8 mouse cellular contexts compared by ENCODE assay signal in genomic region chr17:5189551-5190351, GRCm38 (mm10).
A peak's percentile ranks its signal among the peaks of the same experiment; 100 is the strongest.
DNase-seq lines count a peak whose midpoint lies in the region; TF ChIP-seq lines count a peak whose summit lies in the region.

No protein-coding gene starts in this region.

- intact Hi-C loops in gastrocnemius, adult 2 months (cut with DNase I), result loop anchor here (2.0 to 10.0 kb wide), 3 partner anchors 193 to 405 kb away; no protein-coding TSS in a partner anchor

- peak overlapping the region; percentile 93 for H3K27ac ChIP-seq in gastrocnemius, adult 2 months

- peak; percentile 68 for TF ChIP-seq CTCF in gastrocnemius, adult 2 months (IDR thresholded peaks at IDR 0.05)

- H3K9me3 ChIP-seq in megakaryocyte, embryonic 14.5 days, result no peaks in the 10 kb centered on the region

- peaks cover 73% of the 10 kb centered on the region for H3K4me1 ChIP-seq in megakaryocyte, embryonic 14.5 days

- H3K4me3 ChIP-seq in gastrocnemius, adult 2 months, result peak overlapping the region; percentile 72
- peak overlapping the region; percentile 94 for H3K4me3 ChIP-seq in megakaryocyte, embryonic 14.5 days (replicated peaks)

- no peaks in the 10 kb centered on the region for H3K27me3 ChIP-seq in megakaryocyte, embryonic 14.5 days (replicated peaks)

- H3K36me3 ChIP-seq in megakaryocyte, embryonic 14.5 days (replicated peaks; ENCODE audit: low read length), result no peaks in the 10 kb centered on the region

- DNase-seq in WW6 (ENCODE audit: low read depth, low spot score), result peak; percentile 84
- DNase-seq in cerebellum, postnatal 4 days (ENCODE audit: low spot score in 2 of 2), result peak; percentile 56 to 78
- peak; percentile 99 for DNase-seq in gastrocnemius, adult 2 months
- peak; percentile 54 for DNase-seq in hindlimb bud, embryonic 11.5 days (ENCODE audit: extremely low spot score, low read depth, low spot score)
- DNase-seq in left cerebral cortex, adult 8-10 months (ENCODE audit: low spot score in 2 of 2), result peak; percentile 82 to 92
- DNase-seq in right cerebral cortex, postnatal 10 days (ENCODE audit: low spot score in 2 of 2), result peak; percentile 93
- DNase-seq in urinary bladder, postnatal 25 days (ENCODE audit: low spot score), result peak; percentile 87

Comparison
In these comparisons a context has a peak if more than half of its experiments do, and no peak if none do; other contexts are left out.
1. Peak in every context shown above with its lines: DNase-seq, H3K4me3 ChIP-seq and H3K27ac ChIP-seq.